Mouse (Mus musculus) forebrain, embryonic 15.5 days (tissue): ENCODE measurements around the gene Gba2. TPM values are rescaled to one million over a fixed set of nuclear protein-coding genes. Genes with fewer than 3 reads are reported as not detected.

Experiments
- ATAC-seq: fragments of 200-750 bp; cut with Nextera tagmentation; replicated peaks from 2 replicates; pipeline ENCODE4 v1.8.0; 2017; ENCODE audit warnings: mild to moderate bottlenecking, moderate TSS enrichment, moderate library complexity
- H3K27ac ChIP-seq: fragments of 300-500 bp; sonication (generic); replicated peaks from 2 replicates; pipeline ENCODE4 v1.5.1; 2015; ENCODE audit warnings: mild to moderate bottlenecking, inconsistent platforms
- H3K27me3 ChIP-seq: fragments of 300-500 bp; sonication (generic); 2 replicates; pipeline ENCODE4 v1.6.1; 2015; ENCODE audit warnings: inconsistent platforms
- H3K36me3 ChIP-seq: fragments of 300-500 bp; sonication (generic); 2 replicates; pipeline ENCODE4 v1.6.1; 2015; ENCODE audit warnings: mild to moderate bottlenecking, inconsistent platforms
- H3K4me1 ChIP-seq: fragments of 300-500 bp; sonication (generic); 2 replicates; pipeline ENCODE4 v1.6.1; 2015; ENCODE audit warnings: inconsistent platforms
- H3K4me2 ChIP-seq: fragments of 300-500 bp; sonication (generic); replicated peaks from 2 replicates; pipeline ENCODE4 v1.6.1; 2015; ENCODE audit warnings: mild to moderate bottlenecking, inconsistent platforms
- H3K4me3 ChIP-seq: fragments of 300-500 bp; sonication (generic); 2 replicates; pipeline ENCODE4 v1.5.1; 2015; ENCODE audit warnings: mild to moderate bottlenecking, inconsistent platforms
- H3K9ac ChIP-seq: fragments of 300-500 bp; sonication (generic); replicated peaks from 2 replicates; pipeline ENCODE4 v1.6.1; 2015; ENCODE audit warnings: mild to moderate bottlenecking, inconsistent platforms
- H3K9me3 ChIP-seq: fragments of 300-500 bp; sonication (generic); 2 replicates; pipeline ENCODE4 v1.6.1; 2016; ENCODE audit warnings: inconsistent platforms
- WGBS: fragments of 180-500 bp; shearing (Covaris S2); methylation state at CpG from one replicate; pipeline ENCODE4 v1.1.7; 2015; ENCODE audit warnings: mixed read lengths; 5-methylcytosine and 5-hydroxymethylcytosine counted together
- polyA plus RNA-seq: library from polyadenylated mRNA; unstranded; fragments of >200 nt; fragmentation: Nextera tagmentation; extraction: Ambion mirVana; gene quantifications from 2 replicates; pipeline ENCODE4 v1.2.1, GENCODE M21; 2015

Gba2 gene
- polyA plus RNA-seq, 1 experiment from 2014 or later, result 59.1 TPM

GRCm38 (mm10) chr4:43542044-43542443 is 36.6 kb downstream of the Gba2 start:
- H3K4me1 ChIP-seq, result no peaks in the 10 kb centered on the region

GRCm38 (mm10) chr4:43536031-43536430 is 42.6 kb downstream of the Gba2 start:
- H3K4me2 ChIP-seq, result no peak overlapping the region
- H3K27ac ChIP-seq, result no peak overlapping the region
- H3K4me3 ChIP-seq, result no peak overlapping the region
- H3K9ac ChIP-seq, result no peak overlapping the region
- H3K36me3 ChIP-seq, result peaks cover 84% of the 10 kb centered on the region
- no peaks in the 10 kb centered on the region for H3K27me3 ChIP-seq
- H3K9me3 ChIP-seq, result no peaks in the 10 kb centered on the region
- H3K4me1 ChIP-seq, result no peaks in the 10 kb centered on the region
- WGBS, result 94% methylated on average over 9 of the region's 9 CpGs
- ATAC-seq, result no peak

More at GRCm38 (mm10) chr4:43542044-43542443, 36.6 kb downstream of the Gba2 start:
- H3K4me3 ChIP-seq, result no peak overlapping the region
- no peak overlapping the region for H3K27ac ChIP-seq
- H3K36me3 ChIP-seq, result peaks cover 95% of the 10 kb centered on the region
- no peak for ATAC-seq
- no peaks in the 10 kb centered on the region for H3K27me3 ChIP-seq
- H3K9ac ChIP-seq, result no peak overlapping the region
- H3K9me3 ChIP-seq, result no peaks in the 10 kb centered on the region
- 82% methylated on average over 3 of the region's 3 CpGs for WGBS
- no peak overlapping the region for H3K4me2 ChIP-seq

- H3K9me3 ChIP-seq, result no peaks in the 10 kb centered on the region
- ATAC-seq, result no peak
- H3K4me1 ChIP-seq, result no peaks in the 10 kb centered on the region
- H3K4me2 ChIP-seq, result no peak overlapping the region
- H3K4me3 ChIP-seq, result no peak overlapping the region
- peaks cover 84% of the 10 kb centered on the region for H3K36me3 ChIP-seq
- H3K9ac ChIP-seq, result no peak overlapping the region
- 96% methylated on average over 8 of the region's 8 CpGs for WGBS
- no peaks in the 10 kb centered on the region for H3K27me3 ChIP-seq
- H3K27ac ChIP-seq, result no peak overlapping the region
Measured at GRCm38 (mm10) chr4:43535628-43536027, 43.0 kb downstream of the Gba2 start.

- no peak for ATAC-seq
- no peak overlapping the region for H3K9ac ChIP-seq
- WGBS, result 92% methylated on average over 9 of the region's 9 CpGs
Measured at GRCm38 (mm10) chr4:43533270-43533669, 45.4 kb downstream of the Gba2 start.

GRCm38 (mm10) chr4:43530581-43530980 is 48.1 kb downstream of the Gba2 start:
- no peak overlapping the region for H3K27ac ChIP-seq
- peaks cover 35% of the 10 kb centered on the region for H3K36me3 ChIP-seq
- no peak overlapping the region for H3K4me3 ChIP-seq
- H3K27me3 ChIP-seq, result peaks cover 4% of the 10 kb centered on the region; the same call in 1 of the 2 replicates
- WGBS, result 24% methylated on average over 7 of the region's 7 CpGs
- H3K4me1 ChIP-seq, result no peaks in the 10 kb centered on the region
- H3K4me2 ChIP-seq, result no peak overlapping the region
- no peaks in the 10 kb centered on the region for H3K9me3 ChIP-seq
- ATAC-seq, result no peak
- H3K9ac ChIP-seq, result no peak overlapping the region

More at GRCm38 (mm10) chr4:43533270-43533669, 45.4 kb downstream of the Gba2 start:
- H3K4me3 ChIP-seq, result no peak overlapping the region
- no peaks in the 10 kb centered on the region for H3K27me3 ChIP-seq
- no peak overlapping the region for H3K4me2 ChIP-seq
- H3K9me3 ChIP-seq, result no peaks in the 10 kb centered on the region
- no peaks in the 10 kb centered on the region for H3K4me1 ChIP-seq
- peaks cover 61% of the 10 kb centered on the region for H3K36me3 ChIP-seq
- H3K27ac ChIP-seq, result no peak overlapping the region

- Histone ChIP-seq H3K36me3 (peaks cover 30% of the 10 kb centered on the region), H3K27ac (no peak overlapping the region), H3K9me3 (no peaks in the 10 kb centered on the region), H3K4me3 (no peak overlapping the region), H3K9ac (no peak overlapping the region), H3K4me1 (no peaks in the 10 kb centered on the region), H3K27me3 (peaks cover 9% of the 10 kb centered on the region; the same call in 1 of the 2 replicates), H3K4me2 (no peak overlapping the region)
- 83% methylated on average over 8 of the region's 8 CpGs for WGBS
- no peak for ATAC-seq
Measured at GRCm38 (mm10) chr4:43530081-43530501, 48.6 kb downstream of the Gba2 start.

GRCm38 (mm10) chr4:43528487-43528886 is 50.2 kb downstream of the Gba2 start:
- Histone ChIP-seq H3K4me2 (no peak overlapping the region), H3K27ac (no peak overlapping the region), H3K9ac (no peak overlapping the region), H3K27me3 (peaks cover 20% of the 10 kb centered on the region), H3K4me3 (no peak overlapping the region), H3K9me3 (no peaks in the 10 kb centered on the region), H3K36me3 (peaks cover 17% of the 10 kb centered on the region), H3K4me1 (peaks cover 5% of the 10 kb centered on the region)
- ATAC-seq, result no peak
- WGBS, result 82% methylated on average over 9 of the region's 9 CpGs

- no peak overlapping the region for H3K27ac ChIP-seq
- H3K9me3 ChIP-seq, result no peaks in the 10 kb centered on the region
- ATAC-seq, result no peak
- H3K36me3 ChIP-seq, result peaks cover 11% of the 10 kb centered on the region
- peaks cover 11% of the 10 kb centered on the region for H3K4me1 ChIP-seq
- H3K9ac ChIP-seq, result no peak overlapping the region
- peaks cover 26% of the 10 kb centered on the region for H3K27me3 ChIP-seq
- H3K4me3 ChIP-seq, result no peak overlapping the region
- no peak overlapping the region for H3K4me2 ChIP-seq
- WGBS, result 69% methylated on average over 5 of the region's 5 CpGs
Measured at GRCm38 (mm10) chr4:43527880-43528279, 50.8 kb downstream of the Gba2 start.

GRCm38 (mm10) chr4:43519956-43520355 is 58.7 kb downstream of the Gba2 start:
- peaks cover 36% of the 10 kb centered on the region for H3K27me3 ChIP-seq
- peak; percentile 60 for ATAC-seq
- peaks cover 17% of the 10 kb centered on the region for H3K4me1 ChIP-seq
- H3K4me3 ChIP-seq, result no peak overlapping the region
- 12% methylated on average over 6 of the region's 6 CpGs for WGBS
- H3K36me3 ChIP-seq, result no peaks in the 10 kb centered on the region
- H3K27ac ChIP-seq, result no peak overlapping the region
- H3K4me2 ChIP-seq, result peak overlapping the region; percentile 19; the same call in 1 of the 2 replicates
- no peak overlapping the region for H3K9ac ChIP-seq
- no peaks in the 10 kb centered on the region for H3K9me3 ChIP-seq

DNA sequence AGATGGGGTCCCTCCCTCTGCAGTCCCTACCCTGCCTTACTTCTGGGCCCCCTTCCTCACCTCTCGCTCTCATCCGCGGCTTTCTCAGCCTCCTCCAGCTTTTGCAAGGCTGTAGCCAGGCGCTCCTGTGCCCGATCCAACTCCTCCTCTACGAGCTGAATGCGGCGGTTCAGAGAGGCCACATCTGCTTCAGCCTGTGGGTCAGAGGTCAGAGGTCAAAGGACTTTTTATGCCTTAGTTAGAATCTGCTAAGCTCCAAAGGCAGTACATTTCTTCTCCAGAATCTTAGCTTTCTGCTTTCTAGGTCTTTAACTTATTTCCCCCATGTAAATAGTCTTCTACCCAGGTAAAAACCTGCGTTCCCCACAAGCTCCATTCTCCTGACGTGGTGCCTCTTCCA is 59.1 kb downstream of the Gba2 start:
- Histone ChIP-seq H3K27me3 (peaks cover 33% of the 10 kb centered on the region), H3K4me3 (no peak overlapping the region)
- ATAC-seq, result no peak

More for the DNA sequence above, 59.1 kb downstream of the Gba2 start:
- Histone ChIP-seq H3K4me1 (peaks cover 17% of the 10 kb centered on the region), H3K36me3 (no peaks in the 10 kb centered on the region), H3K27ac (no peak overlapping the region), H3K4me2 (peak overlapping the region; percentile 19; the same call in 1 of the 2 replicates), H3K9me3 (no peaks in the 10 kb centered on the region), H3K9ac (no peak overlapping the region)
- 18% methylated on average over 10 of the region's 10 CpGs for WGBS

Other genes starting within 250 kb of the Gba2 start
- gene Rusc2, start 196.9 kb downstream of the Gba2 start, polyA plus RNA-seq, result 59.8 and 64.3 TPM in 2 replicates
- gene Fam166b, start 149.7 kb downstream of the Gba2 start, polyA plus RNA-seq, result 0.65 and 0.70 TPM in 2 replicates
- 10.7 and 12.5 TPM in 2 replicates for gene Tesk1, start 136.9 kb downstream of the Gba2 start, polyA plus RNA-seq
- 4.3 TPM in 2 replicates for gene Cd72, start 124.2 kb downstream of the Gba2 start, polyA plus RNA-seq
- gene Sit1, start 95.1 kb downstream of the Gba2 start, polyA plus RNA-seq, result not detected in 2 replicates
- 61.0 and 61.8 TPM in 2 replicates for gene Ccdc107, start 86.0 kb downstream of the Gba2 start, polyA plus RNA-seq
- gene Arhgef39, start 79.2 kb downstream of the Gba2 start, polyA plus RNA-seq, result 17.5 and 25.3 TPM in 2 replicates
- gene Car9, start 71.9 kb downstream of the Gba2 start, polyA plus RNA-seq, result 0.19 and 0.41 TPM in 2 replicates
- gene Tpm2, start 55.1 kb downstream of the Gba2 start, polyA plus RNA-seq, result 9.7 and 9.8 TPM in 2 replicates
- gene Creb3, start 16.5 kb downstream of the Gba2 start, polyA plus RNA-seq, result 77.7 and 78.8 TPM in 2 replicates
- 53.2 and 54.2 TPM in 2 replicates for gene Tln1, start 16.2 kb downstream of the Gba2 start, polyA plus RNA-seq
- 21.5 and 28.2 TPM in 2 replicates for gene Rgp1, start 158 bp downstream of the Gba2 start, polyA plus RNA-seq
- 0.56 and 0.81 TPM in 2 replicates for gene Msmp, start 5.6 kb upstream of the Gba2 start, polyA plus RNA-seq
- 12.7 and 15.4 TPM in 2 replicates for gene Npr2, start 53.1 kb upstream of the Gba2 start, polyA plus RNA-seq
- 4.3 and 6.7 TPM in 2 replicates for gene Spag8, start 74.7 kb upstream of the Gba2 start, polyA plus RNA-seq
- 65.5 and 74.0 TPM in 2 replicates for gene Hint2, start 77.6 kb upstream of the Gba2 start, polyA plus RNA-seq
- gene Tmem8b, start 90.1 kb upstream of the Gba2 start, polyA plus RNA-seq, result 16.2 TPM in 2 replicates
- 1.6 and 1.7 TPM in 2 replicates for gene Fam221b, start 90.3 kb upstream of the Gba2 start, polyA plus RNA-seq
- not detected in 2 replicates for gene Olfr70, start 121.9 kb upstream of the Gba2 start, polyA plus RNA-seq
- not detected in 2 replicates for gene Olfr71, start 131.4 kb upstream of the Gba2 start, polyA plus RNA-seq
- 0.19 and 0.42 TPM in 2 replicates for gene Hrct1, start 148.3 kb upstream of the Gba2 start, polyA plus RNA-seq
- 0.08 TPM in 1 of 2 replicates, not detected in the other for gene Spaar, start 151.2 kb upstream of the Gba2 start, polyA plus RNA-seq
- not detected in 2 replicates for gene Olfr159, start 192.1 kb upstream of the Gba2 start, polyA plus RNA-seq
- gene Olfr156, start 245.0 kb upstream of the Gba2 start, polyA plus RNA-seq, result not detected in 2 replicates